In genomic region chr15:88603733-88604119, GRCm38 (mm10) we compare ENCODE assay signal across 23 mouse cellular contexts. TPM values are rescaled to one million over a fixed set of nuclear protein-coding genes. Genes with fewer than 3 reads are reported as not detected.
"Had no signal": no experiment of that assay in that cellular context is flagged by ENCODE, and none has a peak within 500 bp of the region (broad histone marks: within the 10 kb centered on the region; RNA-seq: fewer than 3 reads in every experiment).

No protein-coding gene starts in this region.

- H3K9me3 ChIP-seq: limb, embryonic 13.5 days; lung, embryonic 15.5 days; midbrain, embryonic 13.5 days; neural tube, embryonic 15.5 days had no signal

- H3K27me3 ChIP-seq: limb, embryonic 13.5 days; liver, embryonic 12.5 days; lung, embryonic 15.5 days; megakaryocyte, embryonic 14.5 days; midbrain, embryonic 13.5 days; neural tube, embryonic 15.5 days had no signal

- ATAC-seq: liver, embryonic 12.5 days; midbrain, embryonic 13.5 days had no signal

- H3K27ac ChIP-seq: kidney, postnatal 0 days; limb, embryonic 13.5 days; liver, embryonic 12.5 days; lung, embryonic 15.5 days; macrophage; midbrain, embryonic 13.5 days; neural tube, embryonic 15.5 days had no signal

- H3K4me1 ChIP-seq: limb, embryonic 13.5 days; liver, embryonic 12.5 days; lung, embryonic 15.5 days; megakaryocyte, embryonic 14.5 days; midbrain, embryonic 13.5 days; neural tube, embryonic 15.5 days had no signal

- DNase-seq: kidney, adult 9 months; kidney, postnatal 36 days; lung, postnatal 14 days; right cerebral cortex, adult 18-20 months; right cerebral cortex, postnatal 25 days; thymus, adult 18-20 months; thymus, postnatal 14 days had no signal

- H3K4me2 ChIP-seq: limb, embryonic 13.5 days; liver, embryonic 12.5 days; lung, embryonic 15.5 days; midbrain, embryonic 13.5 days; neural tube, embryonic 15.5 days had no signal

- H3K36me3 ChIP-seq: limb, embryonic 13.5 days; liver, embryonic 12.5 days; lung, embryonic 15.5 days; midbrain, embryonic 13.5 days; neural tube, embryonic 15.5 days had no signal

- H3K4me3 ChIP-seq: limb, embryonic 13.5 days; liver, embryonic 12.5 days; lung, embryonic 15.5 days; megakaryocyte, embryonic 14.5 days; midbrain, embryonic 13.5 days; myocyte; neural tube, embryonic 15.5 days had no signal

- H3K9ac ChIP-seq: limb, embryonic 13.5 days; liver, embryonic 12.5 days; lung, embryonic 15.5 days; midbrain, embryonic 13.5 days; neural tube, embryonic 15.5 days had no signal

RNA-seq across cellular contexts. Expression of gene Zdhhc25, which starts 3.6 kb away (rescaled TPM):
- total RNA-seq: layer of hippocampus, adult 18-20 months; layer of hippocampus, postnatal 10 days; left cerebral cortex, postnatal 36 days had no signal
- polyA plus RNA-seq: kidney, postnatal 0 days; limb, embryonic 13.5 days; liver, embryonic 12.5 days; liver, embryonic 16.5 days; lung, embryonic 15.5 days; macrophage; midbrain, embryonic 13.5 days; neural tube, embryonic 11.5 days; neural tube, embryonic 15.5 days; small intestine, adult 2 months; stomach, embryonic 16.5 days had no signal
